Comparison of ENCODE assay signal across 22 mouse cellular contexts in genomic region chr7:49085759-49086158, GRCm38 (mm10).
A peak's percentile ranks its signal among the peaks of the same experiment; 100 is the strongest.
DNase-seq lines count a peak whose midpoint lies in the region; ATAC-seq and TF ChIP-seq lines count a peak whose summit lies in the region.
"Had no signal": no experiment of that assay in that cellular context is flagged by ENCODE, and none has a peak within 500 bp of the region (broad histone marks: within the 10 kb centered on the region; RNA-seq: fewer than 3 reads in every experiment).

No protein-coding gene starts in this region.

- DNase-seq in forebrain, embryonic 10.5 days (ENCODE audit: extremely low spot score, low spot score) = no peak
- no peak for DNase-seq in heart, postnatal 0 days (ENCODE audit: low spot score)
- DNase-seq in heart, postnatal 25 days (ENCODE audit: low spot score) = no peak
- no peak for DNase-seq in midbrain, embryonic 11.5 days (ENCODE audit: low spot score, missing footprints)
- DNase-seq in kidney, postnatal 36 days = no peak
- no peak for DNase-seq in thymus, postnatal 14 days
- DNase-seq: adrenal gland, adult 8-10 months; cerebellum, adult 9-10 months; gastrocnemius, postnatal 10 days; heart, adult 11 months; kidney, adult 2 months; kidney, postnatal 10 days; lung, adult 2 months; thymus, postnatal 25 days had no signal

- TF ChIP-seq EP300 in heart, postnatal 0 days (IDR thresholded peaks at IDR 0.05; ENCODE audit: low read depth) = no peak

- 76% methylated on average over 10 of the region's 10 CpGs for WGBS in forebrain, embryonic 15.5 days
- WGBS in forebrain, embryonic 10.5 days = 87% methylated on average over 10 of the region's 10 CpGs
- WGBS in heart, postnatal 0 days = 35% methylated on average over 10 of the region's 10 CpGs
- WGBS in midbrain, embryonic 12.5 days = 78% methylated on average over 10 of the region's 10 CpGs
- 90% methylated on average over 10 of the region's 10 CpGs for WGBS in midbrain, embryonic 11.5 days

- no peak overlapping the region for H3K4me3 ChIP-seq in forebrain, embryonic 15.5 days
- no peak overlapping the region for H3K4me3 ChIP-seq in forebrain, embryonic 10.5 days
- H3K4me3 ChIP-seq in heart, postnatal 0 days (ENCODE audit: low read depth, low read length) = no peak overlapping the region
- no peak overlapping the region for H3K4me3 ChIP-seq in midbrain, embryonic 12.5 days
- no peak overlapping the region for H3K4me3 ChIP-seq in midbrain, embryonic 11.5 days (ENCODE audit: low read depth, low read length)
- H3K4me3 ChIP-seq: forebrain, embryonic 13.5 days; limb, embryonic 12.5 days; liver, embryonic 12.5 days; megakaryocyte, embryonic 14.5 days; myocyte had no signal

- H3K27me3 ChIP-seq in forebrain, embryonic 15.5 days = no peaks in the 10 kb centered on the region
- H3K27me3 ChIP-seq in forebrain, embryonic 10.5 days (ENCODE audit: poor library complexity, severe bottlenecking) = peaks cover 86% of the 10 kb centered on the region
- no peaks in the 10 kb centered on the region for H3K27me3 ChIP-seq in heart, postnatal 0 days (ENCODE audit: control insufficient read depth, insufficient read depth, low read length)
- H3K27me3 ChIP-seq in midbrain, embryonic 12.5 days = peaks cover 36% of the 10 kb centered on the region
- no peaks in the 10 kb centered on the region for H3K27me3 ChIP-seq in midbrain, embryonic 11.5 days (ENCODE audit: control insufficient read depth, insufficient read depth, low read length)

- peak overlapping the region; percentile 58; the same call in 1 of the 2 replicates for H3K27ac ChIP-seq in forebrain, embryonic 15.5 days (replicated peaks)
- no peak overlapping the region for H3K27ac ChIP-seq in forebrain, embryonic 10.5 days
- H3K27ac ChIP-seq in heart, postnatal 0 days (ENCODE audit: low read depth) = peak overlapping the region; percentile 27
- H3K27ac ChIP-seq in midbrain, embryonic 12.5 days (replicated peaks) = 0 out of 2 replicates have a peak overlapping the region, but pooled peaks have one; percentile 63
- H3K27ac ChIP-seq in midbrain, embryonic 11.5 days (ENCODE audit: low read depth, low read length) = no peak overlapping the region
- H3K27ac ChIP-seq: forebrain, embryonic 13.5 days; limb, embryonic 12.5 days; liver, embryonic 12.5 days had no signal

- H3K9ac ChIP-seq in forebrain, embryonic 15.5 days (replicated peaks) = no peak overlapping the region
- H3K9ac ChIP-seq in heart, postnatal 0 days (replicated peaks; ENCODE audit: low read depth, low read length) = no peak overlapping the region
- no peak overlapping the region for H3K9ac ChIP-seq in midbrain, embryonic 12.5 days (replicated peaks)
- H3K9ac ChIP-seq in midbrain, embryonic 11.5 days (ENCODE audit: low read length) = no peak overlapping the region
- H3K9ac ChIP-seq: forebrain, embryonic 13.5 days; limb, embryonic 12.5 days; liver, embryonic 12.5 days had no signal

- no peak for TF ChIP-seq CTCF in heart, postnatal 0 days (IDR thresholded peaks at IDR 0.05; ENCODE audit: low read depth)

- no peaks in the 10 kb centered on the region for H3K36me3 ChIP-seq in forebrain, embryonic 15.5 days
- no peaks in the 10 kb centered on the region for H3K36me3 ChIP-seq in forebrain, embryonic 10.5 days (replicated peaks)
- H3K36me3 ChIP-seq in heart, postnatal 0 days (replicated peaks; ENCODE audit: control insufficient read depth, insufficient read depth, low read length) = no peaks in the 10 kb centered on the region
- H3K36me3 ChIP-seq in midbrain, embryonic 12.5 days = no peaks in the 10 kb centered on the region
- H3K36me3 ChIP-seq in midbrain, embryonic 11.5 days (ENCODE audit: control insufficient read depth, insufficient read depth, low read length) = no peaks in the 10 kb centered on the region
- H3K36me3 ChIP-seq: limb, embryonic 12.5 days; liver, embryonic 12.5 days had no signal

- intact Hi-C loops in heart, postnatal 25 days (cut with DNase I) = no loop called here

- no peaks in the 10 kb centered on the region for H3K9me3 ChIP-seq in forebrain, embryonic 15.5 days
- H3K9me3 ChIP-seq in forebrain, embryonic 10.5 days = no peaks in the 10 kb centered on the region
- no peaks in the 10 kb centered on the region for H3K9me3 ChIP-seq in heart, postnatal 0 days (replicated peaks; ENCODE audit: control insufficient read depth, low read length)
- H3K9me3 ChIP-seq in midbrain, embryonic 12.5 days = no peaks in the 10 kb centered on the region
- no peaks in the 10 kb centered on the region for H3K9me3 ChIP-seq in midbrain, embryonic 11.5 days (ENCODE audit: control insufficient read depth, low read length)
- H3K9me3 ChIP-seq: forebrain, embryonic 13.5 days; limb, embryonic 12.5 days; liver, embryonic 12.5 days; megakaryocyte, embryonic 14.5 days had no signal

- H3K4me1 ChIP-seq in forebrain, embryonic 15.5 days = peaks cover 48% of the 10 kb centered on the region
- peaks cover 34% of the 10 kb centered on the region for H3K4me1 ChIP-seq in forebrain, embryonic 10.5 days
- peaks cover 44% of the 10 kb centered on the region for H3K4me1 ChIP-seq in heart, postnatal 0 days (ENCODE audit: control insufficient read depth, insufficient read depth)
- peaks cover 54% of the 10 kb centered on the region for H3K4me1 ChIP-seq in midbrain, embryonic 12.5 days
- H3K4me1 ChIP-seq in midbrain, embryonic 11.5 days (ENCODE audit: control insufficient read depth, insufficient read depth, low read length) = peaks cover 38% of the 10 kb centered on the region
- H3K4me1 ChIP-seq: liver, embryonic 12.5 days; megakaryocyte, embryonic 14.5 days had no signal

- H3K4me2 ChIP-seq in forebrain, embryonic 15.5 days (replicated peaks) = no peak overlapping the region
- no peak overlapping the region for H3K4me2 ChIP-seq in heart, postnatal 0 days (ENCODE audit: low read depth, low read length)
- H3K4me2 ChIP-seq in midbrain, embryonic 12.5 days (replicated peaks) = no peak overlapping the region
- no peak overlapping the region for H3K4me2 ChIP-seq in midbrain, embryonic 11.5 days
- H3K4me2 ChIP-seq: forebrain, embryonic 13.5 days; limb, embryonic 12.5 days; liver, embryonic 12.5 days had no signal

- ATAC-seq in forebrain, embryonic 15.5 days (replicated peaks) = no peak
- ATAC-seq in heart, postnatal 0 days (ENCODE audit: insufficient read depth, low read depth) = no peak
- ATAC-seq in midbrain, embryonic 12.5 days (ENCODE audit: low FRiP score, low read depth) = no peak
- ATAC-seq in midbrain, embryonic 11.5 days (ENCODE audit: low FRiP score) = no peak
- ATAC-seq: forebrain, embryonic 13.5 days; inflammation-experienced regulatory T-cells, adult 6 months; liver, embryonic 12.5 days had no signal

Comparison
In these comparisons a context has a peak if more than half of its experiments do, and no peak if none do; other contexts are left out.
1. H3K27ac ChIP-seq: peak in forebrain, embryonic 15.5 days (single experiment), heart, postnatal 0 days (single experiment) and midbrain, embryonic 12.5 days (single experiment); none in forebrain, embryonic 10.5 days (single experiment) and midbrain, embryonic 11.5 days (single experiment).